Mouse (Mus musculus): ENCODE data around the gene Magee1. TPM values are rescaled to one million over a fixed set of nuclear protein-coding genes. Genes with fewer than 3 reads are reported as not detected.
A peak's percentile ranks its signal among the peaks of the same experiment; 100 is the strongest.
"Not testable (repeated sequence)": the region's sequence is repeated elsewhere in the genome, so short reads cannot be mapped to it uniquely, and the experiment has no call there.

Magee1 gene
- 17.2 and 18.0 TPM in 2 replicates for polyA plus RNA-seq (2015; fragmentation: Nextera tagmentation; extraction: Ambion mirVana)

DNA sequence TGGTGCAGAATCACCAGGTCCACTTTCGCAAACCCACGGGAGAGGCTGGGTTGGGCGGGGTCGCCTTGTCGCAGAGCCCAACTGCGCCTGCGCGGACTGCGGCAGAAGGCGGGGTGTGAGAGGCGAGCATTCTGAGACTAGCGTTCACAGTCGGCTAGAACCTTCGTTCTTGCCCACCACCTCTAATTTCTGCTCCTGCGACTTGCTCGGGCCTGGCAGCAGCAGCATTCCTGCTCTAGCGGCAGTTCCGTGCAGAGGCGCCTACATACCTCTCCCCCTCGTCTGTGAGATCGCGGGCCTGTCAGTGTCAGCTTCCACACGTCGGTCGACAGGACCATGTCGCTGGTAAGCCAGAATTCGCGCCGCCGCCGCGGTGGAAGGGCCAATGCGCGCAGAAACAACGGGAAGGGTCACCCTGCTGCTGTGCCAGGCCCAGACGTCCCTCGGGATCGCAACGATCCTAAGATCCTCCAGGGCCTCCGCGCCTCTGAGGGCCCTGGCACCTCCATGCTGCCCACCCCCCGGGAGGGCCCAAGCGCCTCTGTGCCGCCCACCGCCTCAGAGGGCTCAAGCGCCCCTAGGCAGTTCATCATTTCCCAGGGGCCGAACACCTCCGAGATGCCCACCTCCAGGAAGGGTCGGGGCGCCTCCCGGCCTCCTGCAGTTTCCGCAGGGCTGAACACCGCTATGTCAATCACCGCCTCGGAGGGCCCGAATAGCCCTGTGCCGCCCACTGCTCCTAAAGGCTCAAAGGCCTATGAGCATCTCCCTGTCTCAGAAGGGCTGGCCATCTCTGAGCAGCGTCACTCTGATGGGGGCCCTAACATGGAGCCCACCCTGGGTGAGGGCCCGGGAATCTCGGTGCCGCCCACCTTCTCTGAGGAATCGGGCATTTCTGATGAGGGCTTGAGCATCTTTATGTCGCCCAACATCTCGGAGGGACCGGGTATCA, at the start of gene Magee1:
Gene Magee1, plus strand, starts transcription at position 104 of the 952 bp plus-strand sequence.
- 12% methylated on average over 65 of the region's 65 CpGs for WGBS
- no peaks in the 10 kb centered on the region for H3K4me1 ChIP-seq (ENCODE audit: insufficient read depth, low read length)
- peak; percentile 75 for ATAC-seq (ENCODE audit: low FRiP score, low TSS enrichment)

DNA sequence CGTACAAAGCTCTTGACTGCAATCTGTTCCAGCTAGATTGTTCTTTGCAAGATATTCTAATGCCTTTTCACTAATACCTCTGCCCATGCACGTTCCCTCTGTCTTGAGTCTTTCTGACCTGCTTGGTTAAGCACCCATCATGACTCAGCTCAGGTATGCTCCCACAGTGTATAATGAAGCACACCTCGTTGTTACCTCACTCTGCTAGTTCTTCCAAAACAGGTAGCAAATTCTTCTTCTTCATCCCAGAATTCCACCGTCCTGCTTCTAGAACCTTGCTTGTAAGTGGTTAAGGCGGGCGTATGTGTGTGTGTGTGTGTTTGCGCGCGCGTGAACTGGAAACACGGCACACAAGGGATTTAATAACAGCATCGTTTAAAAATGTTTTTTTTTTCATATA, 41.0 kb upstream of the Magee1 start:
- Histone ChIP-seq H3K4me3 (ENCODE audit: low read length) (peak overlapping the region; percentile 67), H3K4me2 (replicated peaks; ENCODE audit: low read depth, low read length) (peak overlapping the region; percentile 75), H3K36me3 (ENCODE audit: insufficient read depth, low read length) (peaks cover 4% of the 10 kb centered on the region; the same call in 1 of the 2 replicates), H3K9ac (replicated peaks; ENCODE audit: low read length) (peak overlapping the region; percentile 67), H3K9me3 (ENCODE audit: low read length) (no peaks in the 10 kb centered on the region), H3K27ac (ENCODE audit: low read length) (no peak overlapping the region), H3K27me3 (ENCODE audit: insufficient read depth, low read length) (no peaks in the 10 kb centered on the region), H3K4me1 (ENCODE audit: insufficient read depth, low read length) (peaks cover 4% of the 10 kb centered on the region; the same call in 1 of the 2 replicates)
- ATAC-seq (ENCODE audit: low FRiP score, low TSS enrichment), result peak; percentile 77; the same call in 1 of the 2 replicates
- 11% methylated on average over 12 of the region's 12 CpGs for WGBS

More for the DNA sequence above, at the start of gene Magee1:
- Histone ChIP-seq H3K36me3 (ENCODE audit: insufficient read depth, low read length) (no peaks in the 10 kb centered on the region), H3K27me3 (ENCODE audit: insufficient read depth, low read length) (peaks cover 17% of the 10 kb centered on the region; the same call in 1 of the 2 replicates), H3K27ac (ENCODE audit: low read length) (no peak within 1 kb of the TSS), H3K9ac (replicated peaks; ENCODE audit: low read length) (peak within 1 kb of the TSS; percentile 62), H3K9me3 (ENCODE audit: low read length) (no peaks in the 10 kb centered on the region), H3K4me2 (replicated peaks; ENCODE audit: low read depth, low read length) (peak within 1 kb of the TSS; percentile 78), H3K4me3 (ENCODE audit: low read length) (peak within 1 kb of the TSS; percentile 55)

DNA sequence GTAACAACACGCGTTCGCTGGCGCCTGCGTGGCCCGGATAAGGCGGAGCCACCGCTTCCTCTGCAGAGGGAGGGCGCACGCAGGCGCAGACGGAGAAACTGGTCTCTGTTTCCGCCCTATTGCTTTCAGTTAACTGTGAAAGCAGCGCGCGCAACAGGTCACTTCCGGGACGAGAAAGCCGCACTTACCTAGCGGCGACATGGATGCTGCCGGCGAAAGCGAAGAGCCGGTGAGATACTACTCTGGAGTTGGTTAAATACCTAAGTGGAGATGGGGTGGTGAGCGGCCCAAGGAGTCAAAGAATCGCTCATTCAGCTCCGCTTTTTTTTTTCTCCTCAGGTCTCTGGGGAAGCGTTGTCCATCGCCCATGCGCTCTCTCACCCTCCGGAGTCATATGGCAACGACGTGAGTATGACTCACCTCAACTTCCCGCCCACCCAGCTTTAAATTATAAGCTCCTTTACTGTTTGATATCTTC, 40.5 kb upstream of the Magee1 start, which contains the start of gene Pbdc1:
Gene Pbdc1, plus strand, starts transcription at position 142 of the 478 bp plus-strand sequence.
- Histone ChIP-seq H3K27ac (ENCODE audit: low read length) (no peak within 1 kb of the TSS), H3K4me1 (ENCODE audit: insufficient read depth, low read length) (peaks cover 4% of the 10 kb centered on the region; the same call in 1 of the 2 replicates), H3K9ac (replicated peaks; ENCODE audit: low read length) (peak within 1 kb of the TSS; percentile 67), H3K4me2 (replicated peaks; ENCODE audit: low read depth, low read length) (peak within 1 kb of the TSS; percentile 75), H3K9me3 (ENCODE audit: low read length) (no peaks in the 10 kb centered on the region), H3K36me3 (ENCODE audit: insufficient read depth, low read length) (peaks cover 7% of the 10 kb centered on the region; the same call in 1 of the 2 replicates), H3K27me3 (ENCODE audit: insufficient read depth, low read length) (no peaks in the 10 kb centered on the region), H3K4me3 (ENCODE audit: low read length) (peak within 1 kb of the TSS; percentile 67)
- 2% methylated on average over 35 of the region's 35 CpGs for WGBS
- ATAC-seq (ENCODE audit: low FRiP score, low TSS enrichment), result peak; percentile 99

DNA sequence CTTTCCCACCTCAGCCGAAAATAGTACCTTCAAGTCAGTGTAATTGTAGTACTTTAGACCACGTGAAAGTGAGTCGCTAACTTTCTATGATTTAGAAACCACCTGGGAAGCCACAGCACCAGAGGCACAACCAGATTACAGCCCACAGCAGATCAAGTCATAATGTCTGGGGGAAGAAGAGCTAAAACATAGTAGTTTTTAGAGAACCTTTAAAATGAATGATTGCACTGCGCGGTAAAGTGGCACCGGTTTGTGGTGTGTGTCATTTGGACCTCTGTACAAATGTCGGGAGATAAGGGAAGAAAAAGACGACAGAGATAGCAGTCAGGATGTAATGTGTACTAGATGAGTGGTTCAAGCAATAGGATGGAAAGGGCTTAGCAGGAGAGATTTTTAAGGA, 40.1 kb upstream of the Magee1 start:
- H3K4me2 ChIP-seq (replicated peaks; ENCODE audit: low read depth, low read length), result peak overlapping the region; percentile 75
- H3K4me1 ChIP-seq (ENCODE audit: insufficient read depth, low read length), result peaks cover 4% of the 10 kb centered on the region; the same call in 1 of the 2 replicates
- peak overlapping the region; percentile 67 for H3K4me3 ChIP-seq (ENCODE audit: low read length)
- no peak for ATAC-seq (ENCODE audit: low FRiP score, low TSS enrichment)
- H3K9me3 ChIP-seq (ENCODE audit: low read length), result no peaks in the 10 kb centered on the region
- H3K9ac ChIP-seq (replicated peaks; ENCODE audit: low read length), result peak overlapping the region; percentile 60
- peaks cover 7% of the 10 kb centered on the region; the same call in 1 of the 2 replicates for H3K36me3 ChIP-seq (ENCODE audit: insufficient read depth, low read length)
- WGBS, result 13% methylated on average over 8 of the region's 8 CpGs
- no peaks in the 10 kb centered on the region for H3K27me3 ChIP-seq (ENCODE audit: insufficient read depth, low read length)
- H3K27ac ChIP-seq (ENCODE audit: low read length), result no peak overlapping the region

DNA sequence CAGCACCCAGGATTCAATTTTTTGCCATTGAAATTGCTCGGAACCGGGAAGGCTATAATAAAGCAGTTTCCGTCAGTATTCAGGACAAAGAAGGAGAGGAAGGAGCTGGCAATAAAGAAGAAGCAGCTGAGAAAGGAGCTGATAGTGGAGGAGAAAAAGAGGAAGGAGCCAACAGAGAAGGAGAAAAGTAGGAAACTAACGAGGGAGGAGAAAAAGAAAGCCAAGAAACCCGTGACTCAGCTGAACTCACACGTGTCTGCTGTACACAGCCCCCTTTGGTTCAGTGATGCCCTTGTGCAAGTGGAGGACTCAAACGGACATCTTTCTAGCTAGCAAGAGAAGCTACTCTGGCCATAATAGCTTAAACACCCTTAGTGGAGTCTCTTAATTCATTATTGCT, 37.2 kb upstream of the Magee1 start:
- not testable (repeated sequence) for ATAC-seq (ENCODE audit: low FRiP score, low TSS enrichment); H3K36me3 ChIP-seq (ENCODE audit: insufficient read depth, low read length)

DNA sequence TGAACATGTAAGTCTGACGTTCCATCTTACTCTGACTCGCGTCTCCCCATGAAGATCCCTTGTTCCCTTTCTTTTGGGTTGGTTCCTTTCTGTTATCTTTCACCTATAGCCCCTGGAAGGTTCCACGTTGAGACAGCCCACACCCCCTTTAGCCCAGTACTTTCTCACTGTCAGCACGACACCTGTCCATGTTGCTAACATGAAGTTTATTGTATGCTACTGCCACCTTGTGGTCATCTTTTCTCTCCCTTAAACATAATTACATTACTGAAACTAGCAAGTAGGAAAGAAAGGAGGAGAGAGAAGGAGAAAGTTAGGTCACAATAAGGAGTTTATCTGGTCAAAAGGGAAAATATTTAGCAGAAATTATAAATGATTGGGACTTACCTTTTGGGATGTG, 16.0 kb upstream of the Magee1 start:
- no peak overlapping the region for H3K4me3 ChIP-seq (ENCODE audit: low read length)
- ATAC-seq (ENCODE audit: low FRiP score, low TSS enrichment), result no peak
- H3K9me3 ChIP-seq (ENCODE audit: low read length), result no peaks in the 10 kb centered on the region
- H3K27ac ChIP-seq (ENCODE audit: low read length), result no peak overlapping the region
- 51% methylated on average over 5 of the region's 5 CpGs for WGBS
- H3K4me1 ChIP-seq (ENCODE audit: insufficient read depth, low read length), result no peaks in the 10 kb centered on the region
- H3K9ac ChIP-seq (replicated peaks; ENCODE audit: low read length), result no peak overlapping the region
- no peaks in the 10 kb centered on the region for H3K27me3 ChIP-seq (ENCODE audit: insufficient read depth, low read length)
- no peak overlapping the region for H3K4me2 ChIP-seq (replicated peaks; ENCODE audit: low read depth, low read length)
- H3K36me3 ChIP-seq (ENCODE audit: insufficient read depth, low read length), result peaks cover 2% of the 10 kb centered on the region; the same call in 1 of the 2 replicates

More for the DNA sequence above, 37.2 kb upstream of the Magee1 start:
- not testable (repeated sequence) for H3K4me3 ChIP-seq (ENCODE audit: low read length); H3K9me3 ChIP-seq (ENCODE audit: low read length); H3K4me1 ChIP-seq (ENCODE audit: insufficient read depth, low read length); H3K9ac ChIP-seq (replicated peaks; ENCODE audit: low read length); H3K27ac ChIP-seq (ENCODE audit: low read length); H3K27me3 ChIP-seq (ENCODE audit: insufficient read depth, low read length); H3K4me2 ChIP-seq (replicated peaks; ENCODE audit: low read depth, low read length)
- 85% methylated on average over 7 of the region's 7 CpGs for WGBS

DNA sequence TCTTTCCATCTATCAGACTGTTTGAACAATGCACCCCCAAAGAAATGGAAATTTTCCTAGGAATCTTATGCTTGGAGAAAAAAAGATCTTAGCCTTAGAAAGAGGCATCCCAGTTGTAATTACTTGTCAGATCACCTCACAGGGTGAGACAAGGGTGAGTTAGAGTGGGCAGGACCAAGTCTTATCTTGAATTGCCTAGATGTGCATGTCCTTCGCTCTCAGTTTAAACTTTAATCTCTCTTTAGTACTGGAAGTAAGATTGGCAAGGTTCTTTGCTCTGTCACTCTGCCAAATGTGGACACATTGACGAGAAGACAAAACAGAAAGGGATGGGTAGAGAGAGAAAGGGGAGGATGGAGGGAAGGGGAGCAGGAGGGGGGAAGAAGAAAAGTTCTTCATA, 5.2 kb upstream of the Magee1 start:
- ATAC-seq (ENCODE audit: low FRiP score, low TSS enrichment), result no peak
- Histone ChIP-seq H3K27me3 (ENCODE audit: insufficient read depth, low read length) (no peaks in the 10 kb centered on the region; the same call in 1 of the 2 replicates), H3K4me2 (replicated peaks; ENCODE audit: low read depth, low read length) (no peak overlapping the region), H3K4me1 (ENCODE audit: insufficient read depth, low read length) (no peaks in the 10 kb centered on the region), H3K9ac (replicated peaks; ENCODE audit: low read length) (no peak overlapping the region), H3K36me3 (ENCODE audit: insufficient read depth, low read length) (no peaks in the 10 kb centered on the region), H3K9me3 (ENCODE audit: low read length) (no peaks in the 10 kb centered on the region), H3K4me3 (ENCODE audit: low read length) (no peak overlapping the region), H3K27ac (ENCODE audit: low read length) (no peak overlapping the region)
- 72% methylated on average over 2 of the region's 2 CpGs for WGBS

DNA sequence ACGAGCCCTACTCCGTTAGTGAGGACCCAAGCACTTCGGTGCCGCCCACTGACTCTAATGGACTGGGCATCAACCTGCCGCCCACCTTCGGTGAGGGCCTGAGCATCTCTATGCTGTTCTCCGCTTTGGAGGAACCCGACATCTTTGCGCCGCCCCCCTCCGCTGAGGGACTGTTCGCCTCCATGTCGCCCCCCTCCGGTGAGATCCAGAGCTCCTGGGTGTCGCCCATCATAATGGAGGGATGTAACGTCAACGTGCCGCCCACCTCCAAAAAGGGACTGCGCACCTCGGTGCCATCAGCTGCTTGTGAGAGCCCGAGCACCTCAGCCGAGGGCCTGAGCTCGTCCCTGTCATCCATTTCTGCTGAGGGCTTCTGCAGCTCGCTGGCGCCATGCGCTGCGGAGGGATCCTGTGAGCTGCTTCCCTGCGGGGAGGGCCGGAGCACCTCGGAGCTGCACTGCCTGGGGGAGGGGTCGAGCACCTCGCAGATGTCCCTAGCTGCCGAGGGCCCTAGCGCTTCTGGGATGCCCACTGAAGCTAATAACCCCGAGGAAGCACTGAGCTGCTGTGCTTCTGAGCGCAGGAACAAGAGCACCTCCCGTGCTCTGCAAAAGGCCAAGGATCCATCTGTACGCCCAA, 1.2 kb downstream of the Magee1 start:
- Histone ChIP-seq H3K4me3 (ENCODE audit: low read length) (peak overlapping the region; percentile 55), H3K9me3 (ENCODE audit: low read length) (no peaks in the 10 kb centered on the region), H3K4me1 (ENCODE audit: insufficient read depth, low read length) (no peaks in the 10 kb centered on the region), H3K9ac (replicated peaks; ENCODE audit: low read length) (peak overlapping the region; percentile 62), H3K36me3 (ENCODE audit: insufficient read depth, low read length) (no peaks in the 10 kb centered on the region), H3K4me2 (replicated peaks; ENCODE audit: low read depth, low read length) (peak overlapping the region; percentile 78), H3K27ac (ENCODE audit: low read length) (no peak overlapping the region), H3K27me3 (ENCODE audit: insufficient read depth, low read length) (peaks cover 17% of the 10 kb centered on the region; the same call in 1 of the 2 replicates)
- WGBS, result 22% methylated on average over 36 of the region's 38 CpGs
- ATAC-seq (ENCODE audit: low FRiP score, low TSS enrichment), result peak; percentile 80

DNA sequence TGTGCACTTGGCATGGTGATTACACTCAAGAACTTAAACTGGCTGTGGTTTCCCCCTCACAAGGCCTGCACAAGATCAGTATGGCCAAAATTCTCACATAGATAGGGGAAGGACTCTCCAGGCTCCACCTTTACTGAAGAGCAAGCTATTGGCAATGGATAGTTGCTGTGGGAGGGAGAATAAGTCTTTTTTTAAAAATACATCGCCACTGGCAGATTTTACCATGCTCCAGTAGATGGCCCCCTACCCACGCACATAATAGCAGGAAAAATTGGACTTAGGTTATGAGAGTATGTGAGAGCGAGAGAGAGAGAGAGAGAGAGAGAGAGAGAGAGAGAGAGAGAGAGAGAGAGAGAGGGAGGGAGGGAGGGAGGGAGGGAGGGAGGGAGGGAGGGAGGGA, 4.7 kb downstream of the Magee1 start:
- no peak overlapping the region for H3K9ac ChIP-seq (replicated peaks; ENCODE audit: low read length)
- no peak overlapping the region for H3K4me2 ChIP-seq (replicated peaks; ENCODE audit: low read depth, low read length)
- H3K27me3 ChIP-seq (ENCODE audit: insufficient read depth, low read length), result peaks cover 17% of the 10 kb centered on the region; the same call in 1 of the 2 replicates
- H3K27ac ChIP-seq (ENCODE audit: low read length), result no peak overlapping the region
- H3K9me3 ChIP-seq (ENCODE audit: low read length), result no peaks in the 10 kb centered on the region
- no peaks in the 10 kb centered on the region for H3K36me3 ChIP-seq (ENCODE audit: insufficient read depth, low read length)
- 26% methylated on average over 2 of the region's 3 CpGs for WGBS
- H3K4me1 ChIP-seq (ENCODE audit: insufficient read depth, low read length), result no peaks in the 10 kb centered on the region
- H3K4me3 ChIP-seq (ENCODE audit: low read length), result no peak overlapping the region
- no peak for ATAC-seq (ENCODE audit: low FRiP score, low TSS enrichment)
